21 mouse cellular contexts compared by ENCODE assay signal in the genomic region with DNA sequence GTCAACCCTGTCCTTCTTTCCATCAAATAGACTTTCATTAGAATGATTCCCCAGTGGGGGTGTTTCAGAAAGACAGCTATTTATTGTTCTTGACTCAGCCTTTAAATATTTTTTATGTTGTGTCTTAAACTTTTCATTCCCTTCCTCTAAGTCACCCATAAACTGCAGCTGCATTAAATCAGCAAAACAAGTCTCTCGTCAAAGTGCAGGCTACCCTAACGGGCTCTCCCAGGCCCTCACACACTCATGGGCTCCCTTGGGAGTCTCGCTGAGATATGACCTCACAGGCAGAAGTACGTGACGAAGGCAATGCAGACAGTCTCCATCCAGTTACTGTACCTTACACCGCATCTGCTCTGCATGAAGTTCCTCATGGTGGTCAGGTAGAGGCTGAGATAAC. TPM values are rescaled to one million over a fixed set of nuclear protein-coding genes. Genes with fewer than 3 reads are reported as not detected.
DNase-seq lines count a peak whose midpoint lies in the region; ATAC-seq and TF ChIP-seq lines count a peak whose summit lies in the region.
"Had no signal": no experiment of that assay in that cellular context is flagged by ENCODE, and none has a peak within 500 bp of the region (broad histone marks: within the 10 kb centered on the region; RNA-seq: fewer than 3 reads in every experiment).

No protein-coding gene starts in this region.

- no peak overlapping the region for H3K4me3 ChIP-seq in kidney, embryonic 15.5 days (replicated peaks)
- H3K4me3 ChIP-seq in midbrain, embryonic 11.5 days (ENCODE audit: low read depth, low read length) = no peak overlapping the region
- no peak overlapping the region for H3K4me3 ChIP-seq in midbrain, embryonic 16.5 days (ENCODE audit: low read depth, low read length)
- no peak overlapping the region for H3K4me3 ChIP-seq in embryonic fibroblast, embryonic 13.5 days (ENCODE audit: insufficient read depth, low read length)
- no peak overlapping the region for H3K4me3 ChIP-seq in stomach, postnatal 0 days (ENCODE audit: low read depth, low read length)
- H3K4me3 ChIP-seq: embryonic facial prominence, embryonic 10.5 days; erythroblast, embryonic 14.5 days; forebrain, embryonic 10.5 days; gastrocnemius, adult 2 months; heart, embryonic 10.5 days; hindbrain, embryonic 12.5 days had no signal

- TF ChIP-seq POLR2A in embryonic fibroblast, embryonic 13.5 days (IDR thresholded peaks at IDR 0.05; ENCODE audit: low read depth, low read length) = no peak

- peak; percentile 66 for ATAC-seq in kidney, embryonic 15.5 days (replicated peaks; ENCODE audit: low FRiP score)
- ATAC-seq in midbrain, embryonic 11.5 days (ENCODE audit: low FRiP score) = no peak
- no peak for ATAC-seq in midbrain, embryonic 16.5 days
- ATAC-seq in stomach, postnatal 0 days (ENCODE audit: low FRiP score, low TSS enrichment) = no peak
- ATAC-seq: forebrain, embryonic 14.5 days; hindbrain, postnatal 0 days had no signal

- TF ChIP-seq CTCF in embryonic fibroblast, embryonic 13.5 days (IDR thresholded peaks at IDR 0.05; ENCODE audit: borderline replicate concordance, insufficient read depth, low read length) = no peak
- no peak for TF ChIP-seq CTCF in stomach, postnatal 0 days (IDR thresholded peaks at IDR 0.05; ENCODE audit: low read depth)

- no peak for DNase-seq in kidney, postnatal 4 days
- peak; percentile 2 for DNase-seq in midbrain, embryonic 11.5 days (ENCODE audit: low spot score, missing footprints)
- no peak for DNase-seq in stomach, postnatal 0 days (ENCODE audit: low spot score)
- DNase-seq: cerebellum, adult 2 months; cerebellum, postnatal 10 days; gastrocnemius, adult 2 months; gastrocnemius, postnatal 25 days; heart, postnatal 10 days; heart, postnatal 4 days had no signal

- H3K27ac ChIP-seq in kidney, embryonic 15.5 days = no peak overlapping the region
- no peak overlapping the region for H3K27ac ChIP-seq in midbrain, embryonic 11.5 days (ENCODE audit: low read depth, low read length)
- no peak overlapping the region for H3K27ac ChIP-seq in midbrain, embryonic 16.5 days (ENCODE audit: low read length)
- H3K27ac ChIP-seq in embryonic fibroblast, embryonic 13.5 days (ENCODE audit: insufficient read depth, low read length) = peak overlapping the region; percentile 94
- no peak overlapping the region for H3K27ac ChIP-seq in stomach, postnatal 0 days (replicated peaks)
- H3K27ac ChIP-seq: embryonic facial prominence, embryonic 10.5 days; forebrain, embryonic 10.5 days; gastrocnemius, adult 2 months; heart, embryonic 10.5 days; hindbrain, embryonic 12.5 days; hindbrain, postnatal 0 days had no signal

- H3K4me2 ChIP-seq in kidney, embryonic 15.5 days = no peak overlapping the region
- H3K4me2 ChIP-seq in midbrain, embryonic 11.5 days = no peak overlapping the region
- H3K4me2 ChIP-seq in midbrain, embryonic 16.5 days (ENCODE audit: low read length) = no peak overlapping the region
- H3K4me2 ChIP-seq in stomach, postnatal 0 days (replicated peaks; ENCODE audit: low read depth) = no peak overlapping the region
- H3K4me2 ChIP-seq: hindbrain, embryonic 12.5 days had no signal

- H3K4me1 ChIP-seq in kidney, embryonic 15.5 days = 0 out of 2 replicates have a peak, but pooled peaks cover 9% of the 10 kb centered on the region
- no peaks in the 10 kb centered on the region for H3K4me1 ChIP-seq in midbrain, embryonic 11.5 days (ENCODE audit: control insufficient read depth, insufficient read depth, low read length)
- H3K4me1 ChIP-seq in midbrain, embryonic 16.5 days (ENCODE audit: control insufficient read depth, insufficient read depth, low read length) = no peaks in the 10 kb centered on the region
- H3K4me1 ChIP-seq in embryonic fibroblast, embryonic 13.5 days (ENCODE audit: control insufficient read depth, insufficient read depth, low read length) = peaks cover 7% of the 10 kb centered on the region
- no peaks in the 10 kb centered on the region for H3K4me1 ChIP-seq in stomach, postnatal 0 days (replicated peaks; ENCODE audit: control insufficient read depth, insufficient read depth)
- H3K4me1 ChIP-seq: embryonic facial prominence, embryonic 10.5 days; forebrain, embryonic 10.5 days; heart, embryonic 10.5 days; hindbrain, embryonic 12.5 days had no signal

- H3K27me3 ChIP-seq in kidney, embryonic 15.5 days = no peaks in the 10 kb centered on the region
- no peaks in the 10 kb centered on the region for H3K27me3 ChIP-seq in midbrain, embryonic 11.5 days (ENCODE audit: control insufficient read depth, insufficient read depth, low read length)
- H3K27me3 ChIP-seq in midbrain, embryonic 16.5 days (ENCODE audit: control insufficient read depth, insufficient read depth, low read depth, low read length) = no peaks in the 10 kb centered on the region
- no peaks in the 10 kb centered on the region for H3K27me3 ChIP-seq in stomach, postnatal 0 days (ENCODE audit: control insufficient read depth, insufficient read depth, low read length)
- H3K27me3 ChIP-seq: hindbrain, embryonic 12.5 days had no signal

- 51% methylated on average over 6 of the region's 6 CpGs for whole genome bisulfite sequencing in kidney, embryonic 15.5 days
- 94% methylated on average over 6 of the region's 6 CpGs for WGBS in midbrain, embryonic 11.5 days
- 88% methylated on average over 6 of the region's 6 CpGs for WGBS in midbrain, embryonic 16.5 days
- WGBS in stomach, postnatal 0 days = 84% methylated on average over 6 of the region's 6 CpGs

- H3K9me3 ChIP-seq in kidney, embryonic 15.5 days (replicated peaks) = no peaks in the 10 kb centered on the region
- H3K9me3 ChIP-seq in midbrain, embryonic 11.5 days (ENCODE audit: control insufficient read depth, low read length) = no peaks in the 10 kb centered on the region
- no peaks in the 10 kb centered on the region for H3K9me3 ChIP-seq in midbrain, embryonic 16.5 days (replicated peaks; ENCODE audit: control insufficient read depth, low read length, poor library complexity, severe bottlenecking)
- no peaks in the 10 kb centered on the region for H3K9me3 ChIP-seq in stomach, postnatal 0 days (ENCODE audit: control insufficient read depth, low read length)
- H3K9me3 ChIP-seq: embryonic facial prominence, embryonic 10.5 days; forebrain, embryonic 10.5 days; G1E; heart, embryonic 10.5 days; hindbrain, embryonic 12.5 days had no signal

- no peaks in the 10 kb centered on the region for H3K36me3 ChIP-seq in kidney, embryonic 15.5 days
- H3K36me3 ChIP-seq in midbrain, embryonic 11.5 days (ENCODE audit: control insufficient read depth, insufficient read depth, low read length) = no peaks in the 10 kb centered on the region
- H3K36me3 ChIP-seq in midbrain, embryonic 16.5 days (ENCODE audit: control insufficient read depth, insufficient read depth, low read length) = peaks cover 2% of the 10 kb centered on the region; the same call in 1 of the 2 replicates
- H3K36me3 ChIP-seq in stomach, postnatal 0 days (ENCODE audit: control insufficient read depth, insufficient read depth, low read length) = no peaks in the 10 kb centered on the region
- H3K36me3 ChIP-seq: embryonic facial prominence, embryonic 10.5 days; forebrain, embryonic 10.5 days; hindbrain, embryonic 12.5 days had no signal

- no peak overlapping the region for H3K9ac ChIP-seq in kidney, embryonic 15.5 days
- no peak overlapping the region for H3K9ac ChIP-seq in midbrain, embryonic 11.5 days (ENCODE audit: low read length)
- H3K9ac ChIP-seq in midbrain, embryonic 16.5 days (ENCODE audit: low read depth, low read length) = no peak overlapping the region
- H3K9ac ChIP-seq in stomach, postnatal 0 days (ENCODE audit: low read length) = no peak overlapping the region
- H3K9ac ChIP-seq: hindbrain, embryonic 12.5 days had no signal

- TF ChIP-seq EP300 in stomach, postnatal 0 days (optimal IDR thresholded peaks at IDR 0.05) = no peak

RNA-seq across cellular contexts. Expression of gene Gm10097, which starts 17.3 kb away (rescaled TPM):
- polyA plus RNA-seq in kidney, embryonic 15.5 days (2015; fragmentation: Nextera tagmentation; extraction: Ambion mirVana) = 0.05 and 0.12 TPM in 2 replicates
- 0.06 TPM in 1 of 2 replicates, not detected in the other for polyA plus RNA-seq in midbrain, embryonic 11.5 days (2014; fragmentation: Nextera tagmentation; extraction: Ambion mirVana)
- polyA plus RNA-seq in midbrain, embryonic 16.5 days (2015; fragmentation: Nextera tagmentation; extraction: Ambion mirVana) = 0.19 TPM in 2 replicates
- polyA plus RNA-seq in embryonic fibroblast, embryonic 13.5 days (2011; ENCODE audit: insufficient read length, low read depth, missing spikeins) = not detected in 2 replicates
- 0.06 and 0.07 TPM in 2 replicates for polyA plus RNA-seq in stomach, postnatal 0 days (2015; fragmentation: Nextera tagmentation; extraction: Ambion mirVana)
- polyA plus RNA-seq: adrenal gland, adult 2 months; cerebellum, adult 2 months; erythroblast, embryonic 14.5 days; forebrain, embryonic 14.5 days; G1E had no signal
